Mouse (Mus musculus) limb, embryonic 11.5 days (tissue): ENCODE results near the gene H6pd. TPM values are rescaled to one million over a fixed set of nuclear protein-coding genes. Genes with fewer than 3 reads are reported as not detected.

Experiments
- ATAC-seq: fragments of 200-750 bp; cut with Nextera tagmentation; 2 replicates; pipeline ENCODE4 v1.8.0; 2017; ENCODE audit warnings: low read depth; ENCODE audit not compliant: insufficient number of reproducible peaks, low FRiP score, low TSS enrichment
- DNase-seq: peaks from one replicate; pipeline ENCODE4 v3.0.0-alpha.2; 2015; ENCODE audit warnings: low spot score
- H3K27ac ChIP-seq: fragments of 300-500 bp; sonication (generic); replicated peaks from 2 replicates; pipeline ENCODE4 v1.5.1; 2014; ENCODE audit warnings: low read depth, mild to moderate bottlenecking, low read length
- H3K27me3 ChIP-seq: fragments of 300-500 bp; sonication (generic); 2 replicates; pipeline ENCODE4 v1.6.1; 2014; ENCODE audit warnings: mild to moderate bottlenecking, low read length, mixed read lengths; ENCODE audit not compliant: control insufficient read depth, insufficient read depth
- H3K36me3 ChIP-seq: fragments of 300-500 bp; sonication (generic); 2 replicates; pipeline ENCODE4 v1.6.1; 2014; ENCODE audit warnings: mild to moderate bottlenecking, low read length, moderate library complexity, mixed read lengths; ENCODE audit not compliant: control insufficient read depth, insufficient read depth
- H3K4me1 ChIP-seq: fragments of 300-500 bp; sonication (generic); 2 replicates; pipeline ENCODE4 v1.6.1; 2014; ENCODE audit warnings: low read length, mixed read lengths; ENCODE audit not compliant: control insufficient read depth, insufficient read depth
- H3K4me2 ChIP-seq: fragments of 300-500 bp; sonication (generic); 2 replicates; pipeline ENCODE4 v1.6.1; 2014; ENCODE audit warnings: low read depth, mild to moderate bottlenecking, moderate library complexity; ENCODE audit not compliant: severe bottlenecking
- H3K4me3 ChIP-seq: fragments of 300-500 bp; sonication (generic); 2 replicates; pipeline ENCODE4 v1.5.1; 2014; ENCODE audit warnings: low read depth, low read length
- H3K9ac ChIP-seq: fragments of 300-500 bp; sonication (generic); 2 replicates; pipeline ENCODE4 v1.6.1; 2014; ENCODE audit warnings: mild to moderate bottlenecking, low read length
- H3K9me3 ChIP-seq: fragments of 300-500 bp; sonication (generic); 2 replicates; pipeline ENCODE4 v1.6.1; 2016; ENCODE audit warnings: low read length; ENCODE audit not compliant: control insufficient read depth
- WGBS: fragments of 180-500 bp; shearing (Covaris S2); extraction: QIAGEN DNeasy Blood & Tissue Kit; methylation state at CpG from one replicate; pipeline ENCODE4 v1.1.7; 2014; 5-methylcytosine and 5-hydroxymethylcytosine counted together
- polyA plus RNA-seq: library from polyadenylated mRNA; unstranded; fragments of >200 nt; fragmentation: Nextera tagmentation; extraction: Ambion mirVana; gene quantifications from 2 replicates; pipeline ENCODE4 v1.2.1, GENCODE M21; 2014

H6pd gene
- polyA plus RNA-seq, 1 experiment from 2014 or later = 3.5 TPM

- Histone ChIP-seq H3K36me3 (no peaks in the 10 kb centered on the region), H3K27ac (no peak overlapping the region), H3K4me3 (no peak overlapping the region), H3K4me2 (no peak overlapping the region), H3K9ac (no peak overlapping the region), H3K27me3 (no peaks in the 10 kb centered on the region), H3K4me1 (peaks cover 64% of the 10 kb centered on the region), H3K9me3 (no peaks in the 10 kb centered on the region)
- ATAC-seq (no peak), DNase-seq (no peak)
- 79% methylated on average over 5 of the region's 5 CpGs for WGBS
Measured at GRCm38 (mm10) chr4:149947396-149947795, 61.4 kb downstream of the H6pd start.

DNA sequence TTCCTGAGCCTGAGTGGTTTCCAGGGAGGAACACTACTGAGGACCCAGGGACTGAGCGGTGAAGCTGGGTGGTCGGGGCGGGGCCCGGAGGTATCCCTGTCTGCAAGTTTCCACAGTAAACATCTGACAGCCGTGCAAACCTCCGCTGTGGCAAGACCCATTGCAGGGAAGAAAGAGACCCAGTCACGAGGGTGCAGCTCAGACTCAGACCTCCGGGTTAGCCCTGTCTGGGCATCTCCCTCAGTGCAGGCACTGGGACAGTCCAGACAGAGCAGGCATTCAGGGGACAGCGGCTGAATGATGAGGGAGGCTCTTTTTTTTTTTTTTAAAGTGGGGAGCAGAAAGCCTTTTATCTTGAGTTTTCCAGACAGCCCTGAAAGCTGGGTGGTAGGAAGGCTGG is 63.6 kb downstream of the H6pd start:
- DNase-seq = no peak
- WGBS = 32% methylated on average over 9 of the region's 9 CpGs
- H3K9ac ChIP-seq = no peak overlapping the region
- ATAC-seq = no peak
- peaks cover 73% of the 10 kb centered on the region for H3K4me1 ChIP-seq
- no peak overlapping the region for H3K4me2 ChIP-seq
- H3K27ac ChIP-seq = no peak overlapping the region
- H3K27me3 ChIP-seq = no peaks in the 10 kb centered on the region
- no peaks in the 10 kb centered on the region for H3K36me3 ChIP-seq
- no peak overlapping the region for H3K4me3 ChIP-seq
- H3K9me3 ChIP-seq = no peaks in the 10 kb centered on the region

- Histone ChIP-seq H3K36me3 (no peaks in the 10 kb centered on the region), H3K27me3 (no peaks in the 10 kb centered on the region), H3K9me3 (no peaks in the 10 kb centered on the region), H3K4me1 (peaks cover 73% of the 10 kb centered on the region), H3K9ac (no peak overlapping the region), H3K27ac (no peak overlapping the region), H3K4me3 (no peak overlapping the region), H3K4me2 (no peak overlapping the region)
- WGBS = 16% methylated on average over 12 of the region's 12 CpGs
- ATAC-seq (no peak), DNase-seq (peak; percentile 42)
Measured at GRCm38 (mm10) chr4:149944214-149944613, 64.6 kb downstream of the H6pd start.

GRCm38 (mm10) chr4:149942831-149943741 is 65.7 kb downstream of the H6pd start:
- no peak overlapping the region for H3K9ac ChIP-seq
- H3K4me1 ChIP-seq = peaks cover 74% of the 10 kb centered on the region
- 49% methylated on average over 10 of the region's 10 CpGs for WGBS
- no peaks in the 10 kb centered on the region for H3K36me3 ChIP-seq
- no peak overlapping the region for H3K27ac ChIP-seq
- no peaks in the 10 kb centered on the region for H3K27me3 ChIP-seq
- ATAC-seq (no peak), DNase-seq (no peak)
- no peaks in the 10 kb centered on the region for H3K9me3 ChIP-seq
- H3K4me3 ChIP-seq = no peak overlapping the region
- no peak overlapping the region for H3K4me2 ChIP-seq

- ATAC-seq (no peak), DNase-seq (no peak)
- Histone ChIP-seq H3K4me1 (peaks cover 76% of the 10 kb centered on the region), H3K4me3 (no peak overlapping the region), H3K9ac (no peak overlapping the region), H3K4me2 (no peak overlapping the region), H3K36me3 (no peaks in the 10 kb centered on the region), H3K27ac (no peak overlapping the region), H3K27me3 (no peaks in the 10 kb centered on the region), H3K9me3 (no peaks in the 10 kb centered on the region)
- 83% methylated on average over 18 of the region's 18 CpGs for WGBS
Measured at GRCm38 (mm10) chr4:149941067-149941755, 67.6 kb downstream of the H6pd start.

GRCm38 (mm10) chr4:149938701-149939100 is 70.1 kb downstream of the H6pd start:
- H3K9me3 ChIP-seq = no peaks in the 10 kb centered on the region
- no peaks in the 10 kb centered on the region for H3K36me3 ChIP-seq
- no peak overlapping the region for H3K4me2 ChIP-seq
- peak overlapping the region; percentile 72 for H3K27ac ChIP-seq
- DNase-seq (peak; percentile 58), ATAC-seq (no peak)
- 28% methylated on average over 8 of the region's 8 CpGs for WGBS
- no peaks in the 10 kb centered on the region for H3K27me3 ChIP-seq
- no peak overlapping the region for H3K9ac ChIP-seq
- no peak overlapping the region for H3K4me3 ChIP-seq
- peaks cover 54% of the 10 kb centered on the region for H3K4me1 ChIP-seq

GRCm38 (mm10) chr4:149936921-149937320 is 71.9 kb downstream of the H6pd start:
- no peak for ATAC-seq
- Histone ChIP-seq H3K27me3 (no peaks in the 10 kb centered on the region), H3K36me3 (no peaks in the 10 kb centered on the region), H3K4me3 (no peak overlapping the region), H3K27ac (no peak overlapping the region), H3K9ac (no peak overlapping the region), H3K4me2 (no peak overlapping the region), H3K4me1 (peaks cover 39% of the 10 kb centered on the region), H3K9me3 (0 out of 2 replicates have a peak, but pooled peaks cover under 1% of the 10 kb centered on the region)
- 25% methylated on average over 5 of the region's 5 CpGs for WGBS
- no peak for DNase-seq

DNA sequence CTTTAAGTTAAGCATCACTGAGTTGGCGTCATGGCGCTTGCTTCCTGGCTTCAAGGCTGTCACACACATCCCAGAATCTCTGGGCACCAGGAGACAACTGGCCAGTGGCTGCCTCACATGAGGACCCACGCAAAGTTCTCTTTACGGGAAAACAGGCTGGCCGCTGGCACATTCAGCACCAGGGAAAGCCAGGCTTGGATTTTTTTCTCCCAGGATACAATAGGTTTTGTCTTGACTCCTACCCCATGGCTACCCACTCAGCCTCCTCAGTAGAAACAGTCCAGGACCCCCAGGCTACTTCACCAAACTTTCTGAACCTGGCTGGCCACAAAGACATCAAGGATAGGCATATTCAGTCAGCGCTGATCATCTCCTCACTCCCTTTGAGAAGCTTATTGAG is 73.4 kb downstream of the H6pd start:
- no peak overlapping the region for H3K27ac ChIP-seq
- ATAC-seq (no peak), DNase-seq (no peak)
- H3K4me1 ChIP-seq = peaks cover 31% of the 10 kb centered on the region
- H3K4me2 ChIP-seq = no peak overlapping the region
- H3K9ac ChIP-seq = no peak overlapping the region
- no peaks in the 10 kb centered on the region for H3K27me3 ChIP-seq
- 0 out of 2 replicates have a peak, but pooled peaks cover 2% of the 10 kb centered on the region for H3K9me3 ChIP-seq
- WGBS = 92% methylated on average over 6 of the region's 6 CpGs
- no peaks in the 10 kb centered on the region for H3K36me3 ChIP-seq
- no peak overlapping the region for H3K4me3 ChIP-seq
